Mouse (Mus musculus) thymus, adult 2 months (tissue): ENCODE measurements around the gene Wdr74.

Experiments used
- CTCF ChIP-seq: fragments of 200-500 bp; IDR thresholded peaks from 2 replicates; pipeline ENCODE4 v1.5.1; 2012; ENCODE audit warnings: mild to moderate bottlenecking, control low read depth, low read length, moderate library complexity, borderline replicate concordance; ENCODE audit not compliant: control insufficient read depth, poor library complexity, insufficient read depth; ENCODE audit errors: extremely low read depth
- POLR2A ChIP-seq: fragments of 200-500 bp; IDR thresholded peaks from 2 replicates; pipeline ENCODE4 v1.6.1; 2012; ENCODE audit warnings: mild to moderate bottlenecking, low read length, control low read depth, moderate library complexity; ENCODE audit not compliant: control insufficient read depth, poor library complexity, insufficient read depth; ENCODE audit errors: extremely low read depth

DNA sequence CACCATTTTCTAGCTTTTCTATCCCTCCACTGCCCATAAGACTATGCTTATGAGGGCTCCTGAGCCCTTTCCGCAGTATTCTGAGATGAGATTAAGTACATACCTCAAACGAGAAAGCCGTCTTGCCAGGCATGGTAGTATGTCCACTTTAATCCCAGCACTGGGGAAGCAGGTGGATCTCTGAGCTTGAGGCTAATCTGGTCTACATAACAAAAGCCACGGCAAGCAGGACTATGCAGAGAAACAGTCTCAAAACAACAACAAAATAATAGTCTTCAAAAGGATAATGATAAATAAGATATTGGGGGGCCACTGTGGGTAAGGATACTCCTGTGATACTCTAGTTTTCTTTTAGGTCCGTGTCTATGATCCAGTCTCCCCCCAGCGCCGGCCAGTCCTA, 3.3 kb downstream of the Wdr74 start:
- TF ChIP-seq CTCF (no peak), POLR2A (no peak)
